Mouse (Mus musculus): ENCODE measurements around the gene Nup62. TPM values are rescaled to one million over a fixed set of nuclear protein-coding genes. Genes with fewer than 3 reads are reported as not detected.

Nup62 gene
- polyA plus RNA-seq, 1 experiment, result 77.0 TPM

GRCm38 (mm10) chr7:44864595-44865542, 49.0 kb downstream of the Nup62 start:
- Histone ChIP-seq H3ac (ENCODE audit: control insufficient read depth, insufficient read length) (no peak overlapping the region), H3K27me3 (ENCODE audit: control insufficient read depth, insufficient read depth, insufficient read length) (no peaks in the 10 kb centered on the region), H3K79me2 (ENCODE audit: control insufficient read depth, insufficient read depth) (peaks cover 49% of the 10 kb centered on the region), H3K36me3 (ENCODE audit: control insufficient read depth, insufficient read depth) (peaks cover 5% of the 10 kb centered on the region), H3K4me2 (ENCODE audit: low read depth) (peak overlapping the region; percentile 92), H3K4me3 (no peak overlapping the region)
- TF ChIP-seq MYOD1 (IDR thresholded peaks at IDR 0.05; ENCODE audit: control insufficient read depth in 1 of 3, insufficient read length in 2 of 3, low read depth in 2 of 3), result peak in 2 of 3 experiments; percentile 33 to 68
- peak in 1 of 3 experiments; percentile 61 for TF ChIP-seq MYOG (IDR thresholded peaks at IDR 0.05; ENCODE audit: control insufficient read depth in 1 of 3, insufficient read depth in 1 of 3, insufficient read length in 2 of 3, low read depth in 2 of 3)
- TF ChIP-seq REST (IDR thresholded peaks at IDR 0.05; ENCODE audit: insufficient read depth, insufficient read length), result no peak
- peak; percentile 27 for TF ChIP-seq POLR2A (IDR thresholded peaks at IDR 0.05; ENCODE audit: insufficient read length, low read depth)
- no peak for TF ChIP-seq TCF3 (IDR thresholded peaks at IDR 0.05; ENCODE audit: insufficient read length, low read depth)
- no peak for TF ChIP-seq USF1 (IDR thresholded peaks at IDR 0.05; ENCODE audit: low read depth)
- peak; percentile 70 for TF ChIP-seq POLR2AphosphoS2 (IDR thresholded peaks at IDR 0.05; ENCODE audit: insufficient read length, low read depth)

- peaks cover 49% of the 10 kb centered on the region for H3K79me2 ChIP-seq (ENCODE audit: control insufficient read depth, insufficient read depth)
- TF ChIP-seq TCF3 (IDR thresholded peaks at IDR 0.05; ENCODE audit: insufficient read length, low read depth) (no peak), TCF12 (IDR thresholded peaks at IDR 0.05; ENCODE audit: insufficient read depth, poor library complexity, severe bottlenecking) (no peak), MYOD1 (IDR thresholded peaks at IDR 0.05; ENCODE audit: control insufficient read depth in 1 of 3, insufficient read length in 2 of 3, low read depth in 2 of 3) (peak in 1 of 3 experiments; percentile 31), USF1 (IDR thresholded peaks at IDR 0.05; ENCODE audit: low read depth) (no peak), MYOG (IDR thresholded peaks at IDR 0.05; ENCODE audit: control insufficient read depth in 1 of 3, insufficient read depth in 1 of 3, insufficient read length in 2 of 3, low read depth in 2 of 3) (no peak), POLR2AphosphoS2 (IDR thresholded peaks at IDR 0.05; ENCODE audit: insufficient read length, low read depth) (peak; percentile 64)
- no peak overlapping the region for H3ac ChIP-seq (ENCODE audit: control insufficient read depth, insufficient read length)
- no peaks in the 10 kb centered on the region for H3K27me3 ChIP-seq (ENCODE audit: control insufficient read depth, insufficient read depth, insufficient read length)
- no peak overlapping the region for H3K4me3 ChIP-seq
- H3K36me3 ChIP-seq (ENCODE audit: control insufficient read depth, insufficient read depth), result peaks cover 3% of the 10 kb centered on the region
- H3K4me2 ChIP-seq (ENCODE audit: low read depth), result peak overlapping the region; percentile 92
Observed at GRCm38 (mm10) chr7:44866276-44867009, 50.6 kb downstream of the Nup62 start.

- TF ChIP-seq E2F4 (IDR thresholded peaks at IDR 0.05; ENCODE audit: insufficient read depth), result no peak
- TF ChIP-seq MAX (IDR thresholded peaks at IDR 0.05; ENCODE audit: low read depth), result no peak
- TF ChIP-seq POLR2AphosphoS2 (IDR thresholded peaks at IDR 0.05; ENCODE audit: insufficient read length, low read depth), result peak; percentile 39
- TF ChIP-seq TCF12 (IDR thresholded peaks at IDR 0.05; ENCODE audit: insufficient read depth, poor library complexity, severe bottlenecking), result no peak
- TF ChIP-seq CEBPB (IDR thresholded peaks at IDR 0.05; ENCODE audit: insufficient read depth, poor library complexity, severe bottlenecking), result no peak
- peak in 1 of 3 experiments; percentile 13 for TF ChIP-seq MYOG (IDR thresholded peaks at IDR 0.05; ENCODE audit: control insufficient read depth in 1 of 3, insufficient read depth in 1 of 3, insufficient read length in 2 of 3, low read depth in 2 of 3)
- TF ChIP-seq MYOD1 (IDR thresholded peaks at IDR 0.05; ENCODE audit: control insufficient read depth in 1 of 3, insufficient read length in 2 of 3, low read depth in 2 of 3), result peak in 1 of 3 experiments; percentile 56
- TF ChIP-seq USF1 (IDR thresholded peaks at IDR 0.05; ENCODE audit: low read depth), result no peak
- no peak for TF ChIP-seq POLR2A (IDR thresholded peaks at IDR 0.05; ENCODE audit: insufficient read length, low read depth)
- no peak for TF ChIP-seq TCF3 (IDR thresholded peaks at IDR 0.05; ENCODE audit: insufficient read length, low read depth)
- Histone ChIP-seq H3K27me3 (ENCODE audit: control insufficient read depth, insufficient read depth, insufficient read length) (no peaks in the 10 kb centered on the region), H3K4me2 (ENCODE audit: low read depth) (peak overlapping the region; percentile 92), H3K36me3 (ENCODE audit: control insufficient read depth, insufficient read depth) (no peaks in the 10 kb centered on the region), H3ac (ENCODE audit: control insufficient read depth, insufficient read length) (no peak overlapping the region), H3K79me2 (ENCODE audit: control insufficient read depth, insufficient read depth) (peaks cover 49% of the 10 kb centered on the region), H3K4me3 (peak overlapping the region; percentile 19)
Observed at GRCm38 (mm10) chr7:44867010-44867702, 51.3 kb downstream of the Nup62 start.

GRCm38 (mm10) chr7:44867802-44868201, 51.9 kb downstream of the Nup62 start:
- H3K36me3 ChIP-seq (ENCODE audit: control insufficient read depth, insufficient read depth), result no peaks in the 10 kb centered on the region
- peak overlapping the region; percentile 92 for H3K4me2 ChIP-seq (ENCODE audit: low read depth)
- H3K4me3 ChIP-seq, result peak overlapping the region; percentile 19
- peaks cover 49% of the 10 kb centered on the region for H3K79me2 ChIP-seq (ENCODE audit: control insufficient read depth, insufficient read depth)
- TF ChIP-seq USF1 (IDR thresholded peaks at IDR 0.05; ENCODE audit: low read depth) (no peak), MYOD1 (IDR thresholded peaks at IDR 0.05; ENCODE audit: control insufficient read depth in 1 of 3, insufficient read length in 2 of 3, low read depth in 2 of 3) (no peak), POLR2A (IDR thresholded peaks at IDR 0.05; ENCODE audit: insufficient read length, low read depth) (no peak), REST (IDR thresholded peaks at IDR 0.05; ENCODE audit: insufficient read depth, insufficient read length) (no peak), POLR2AphosphoS2 (IDR thresholded peaks at IDR 0.05; ENCODE audit: insufficient read length, low read depth) (no peak), MYOG (IDR thresholded peaks at IDR 0.05; ENCODE audit: control insufficient read depth in 1 of 3, insufficient read depth in 1 of 3, insufficient read length in 2 of 3, low read depth in 2 of 3) (no peak), TCF3 (IDR thresholded peaks at IDR 0.05; ENCODE audit: insufficient read length, low read depth) (no peak), SRF (IDR thresholded peaks at IDR 0.05; ENCODE audit: control insufficient read depth, insufficient read length, low read depth) (no peak), MAX (IDR thresholded peaks at IDR 0.05; ENCODE audit: low read depth) (no peak), TCF12 (IDR thresholded peaks at IDR 0.05; ENCODE audit: insufficient read depth, poor library complexity, severe bottlenecking) (no peak), CEBPB (IDR thresholded peaks at IDR 0.05; ENCODE audit: insufficient read depth, poor library complexity, severe bottlenecking) (no peak), E2F4 (IDR thresholded peaks at IDR 0.05; ENCODE audit: insufficient read depth) (no peak)
- no peaks in the 10 kb centered on the region for H3K27me3 ChIP-seq (ENCODE audit: control insufficient read depth, insufficient read depth, insufficient read length)
- H3ac ChIP-seq (ENCODE audit: control insufficient read depth, insufficient read length), result no peak overlapping the region

All from myocyte (in vitro differentiated cells).